Mouse (Mus musculus): Measurements from ENCODE around the gene Gm13279. TPM values are rescaled to one million over a fixed set of nuclear protein-coding genes. Genes with fewer than 3 reads are reported as not detected.
"Not testable (repeated sequence)": the region's sequence is repeated elsewhere in the genome, so short reads cannot be mapped to it uniquely, and the experiment has no call there.

Gm13279 gene
- polyA plus RNA-seq, 1 experiment from 2014 or later, result not detected

- Histone ChIP-seq H3K27ac (ENCODE audit: low read length) (no peak overlapping the region), H3K9me3 (replicated peaks; ENCODE audit: control insufficient read depth, low read length) (no peaks in the 10 kb centered on the region), H3K9ac (ENCODE audit: low read length) (no peak overlapping the region), H3K27me3 (ENCODE audit: control insufficient read depth, insufficient read depth, low read length) (no peaks in the 10 kb centered on the region), H3K36me3 (ENCODE audit: control insufficient read depth, insufficient read depth, low read length) (no peaks in the 10 kb centered on the region), H3K4me2 (ENCODE audit: low read depth, low read length) (no peak overlapping the region), H3K4me3 (replicated peaks; ENCODE audit: low read length) (no peak overlapping the region), H3K4me1 (ENCODE audit: control insufficient read depth, insufficient read depth, low read length) (no peaks in the 10 kb centered on the region)
- 20% methylated on average over 4 of the region's 4 CpGs for WGBS
- no peak for ATAC-seq (ENCODE audit: insufficient read depth, low FRiP score)
Observed at GRCm38 (mm10) chr4:88822995-88823394, 25.8 kb downstream of the Gm13279 start.

GRCm38 (mm10) chr4:88827116-88827515 lies 29.9 kb downstream of the Gm13279 start, which contains the start of gene Ifna6:
TSS of gene Ifna6 (plus strand) at chr4:88827416.
- H3K36me3 ChIP-seq (ENCODE audit: control insufficient read depth, insufficient read depth, low read length); ATAC-seq (ENCODE audit: insufficient read depth, low FRiP score); H3K9me3 ChIP-seq (replicated peaks; ENCODE audit: control insufficient read depth, low read length); H3K27ac ChIP-seq (ENCODE audit: low read length); H3K27me3 ChIP-seq (ENCODE audit: control insufficient read depth, insufficient read depth, low read length); H3K4me3 ChIP-seq (replicated peaks; ENCODE audit: low read length); H3K4me2 ChIP-seq (ENCODE audit: low read depth, low read length); H3K4me1 ChIP-seq (ENCODE audit: control insufficient read depth, insufficient read depth, low read length); H3K9ac ChIP-seq (ENCODE audit: low read length): not testable (repeated sequence)

DNA sequence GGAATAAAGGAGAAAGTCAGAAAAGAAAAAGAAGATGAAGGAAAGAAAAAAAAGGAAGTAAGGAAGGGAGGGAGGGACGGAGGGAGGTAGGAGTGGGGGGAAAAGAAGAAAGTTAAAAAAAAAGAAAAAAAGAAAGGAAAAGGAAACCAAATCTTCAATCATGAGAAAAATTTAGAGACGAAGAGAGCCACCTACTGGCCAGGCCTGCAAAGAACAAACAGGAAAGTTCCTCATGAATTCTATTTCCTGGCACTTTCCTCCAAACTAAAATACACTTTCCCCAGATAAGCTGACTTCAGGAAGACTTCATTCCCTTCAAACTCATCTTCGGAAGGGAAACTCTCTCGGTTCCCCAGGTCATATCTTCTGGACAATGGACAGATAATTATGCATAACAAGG lies 33.3 kb downstream of the Gm13279 start:
- H3K27ac ChIP-seq (ENCODE audit: low read length), result no peak overlapping the region
- H3K9ac ChIP-seq (ENCODE audit: low read length), result no peak overlapping the region
- H3K9me3 ChIP-seq (replicated peaks; ENCODE audit: control insufficient read depth, low read length), result no peaks in the 10 kb centered on the region
- 27% methylated on average over 4 of the region's 4 CpGs for WGBS
- no peak overlapping the region for H3K4me2 ChIP-seq (ENCODE audit: low read depth, low read length)
- no peak overlapping the region for H3K4me3 ChIP-seq (replicated peaks; ENCODE audit: low read length)
- ATAC-seq (ENCODE audit: insufficient read depth, low FRiP score), result no peak
- H3K27me3 ChIP-seq (ENCODE audit: control insufficient read depth, insufficient read depth, low read length), result no peaks in the 10 kb centered on the region
- no peaks in the 10 kb centered on the region for H3K4me1 ChIP-seq (ENCODE audit: control insufficient read depth, insufficient read depth, low read length)
- no peaks in the 10 kb centered on the region for H3K36me3 ChIP-seq (ENCODE audit: control insufficient read depth, insufficient read depth, low read length)

- WGBS, result 79% methylated on average over 1 of the region's 1 CpGs
- not testable (repeated sequence) for ATAC-seq (ENCODE audit: insufficient read depth, low FRiP score); H3K4me1 ChIP-seq (ENCODE audit: control insufficient read depth, insufficient read depth, low read length); H3K4me2 ChIP-seq (ENCODE audit: low read depth, low read length); H3K36me3 ChIP-seq (ENCODE audit: control insufficient read depth, insufficient read depth, low read length); H3K27ac ChIP-seq (ENCODE audit: low read length); H3K9ac ChIP-seq (ENCODE audit: low read length); H3K9me3 ChIP-seq (replicated peaks; ENCODE audit: control insufficient read depth, low read length); H3K4me3 ChIP-seq (replicated peaks; ENCODE audit: low read length); H3K27me3 ChIP-seq (ENCODE audit: control insufficient read depth, insufficient read depth, low read length)
Observed at GRCm38 (mm10) chr4:88835225-88835624, 38.0 kb downstream of the Gm13279 start, which contains the start of gene Ifna5. TSS of gene Ifna5 (plus strand) at chr4:88835525.

- whole genome bisulfite sequencing, result 36% methylated on average over 3 of the region's 3 CpGs
- Histone ChIP-seq H3K9me3 (replicated peaks; ENCODE audit: control insufficient read depth, low read length) (no peaks in the 10 kb centered on the region), H3K9ac (ENCODE audit: low read length) (no peak overlapping the region)
Observed at GRCm38 (mm10) chr4:88838828-88839227, 41.6 kb downstream of the Gm13279 start.

GRCm38 (mm10) chr4:88840058-88840457 lies 42.9 kb downstream of the Gm13279 start:
- no peaks in the 10 kb centered on the region for H3K4me1 ChIP-seq (ENCODE audit: control insufficient read depth, insufficient read depth, low read length)
- H3K4me2 ChIP-seq (ENCODE audit: low read depth, low read length), result no peak overlapping the region
- H3K27ac ChIP-seq (ENCODE audit: low read length), result no peak overlapping the region
- no peak for ATAC-seq (ENCODE audit: insufficient read depth, low FRiP score)
- no peak overlapping the region for H3K4me3 ChIP-seq (replicated peaks; ENCODE audit: low read length)
- 58% methylated on average over 3 of the region's 3 CpGs for WGBS
- H3K9ac ChIP-seq (ENCODE audit: low read length), result no peak overlapping the region
- H3K9me3 ChIP-seq (replicated peaks; ENCODE audit: control insufficient read depth, low read length), result no peaks in the 10 kb centered on the region
- H3K27me3 ChIP-seq (ENCODE audit: control insufficient read depth, insufficient read depth, low read length), result no peaks in the 10 kb centered on the region
- H3K36me3 ChIP-seq (ENCODE audit: control insufficient read depth, insufficient read depth, low read length), result no peaks in the 10 kb centered on the region

More at GRCm38 (mm10) chr4:88838828-88839227, 41.6 kb downstream of the Gm13279 start:
- no peaks in the 10 kb centered on the region for H3K27me3 ChIP-seq (ENCODE audit: control insufficient read depth, insufficient read depth, low read length)
- H3K36me3 ChIP-seq (ENCODE audit: control insufficient read depth, insufficient read depth, low read length), result no peaks in the 10 kb centered on the region
- no peak overlapping the region for H3K27ac ChIP-seq (ENCODE audit: low read length)
- H3K4me2 ChIP-seq (ENCODE audit: low read depth, low read length), result no peak overlapping the region
- no peaks in the 10 kb centered on the region for H3K4me1 ChIP-seq (ENCODE audit: control insufficient read depth, insufficient read depth, low read length)
- ATAC-seq (ENCODE audit: insufficient read depth, low FRiP score), result no peak
- H3K4me3 ChIP-seq (replicated peaks; ENCODE audit: low read length), result no peak overlapping the region

DNA sequence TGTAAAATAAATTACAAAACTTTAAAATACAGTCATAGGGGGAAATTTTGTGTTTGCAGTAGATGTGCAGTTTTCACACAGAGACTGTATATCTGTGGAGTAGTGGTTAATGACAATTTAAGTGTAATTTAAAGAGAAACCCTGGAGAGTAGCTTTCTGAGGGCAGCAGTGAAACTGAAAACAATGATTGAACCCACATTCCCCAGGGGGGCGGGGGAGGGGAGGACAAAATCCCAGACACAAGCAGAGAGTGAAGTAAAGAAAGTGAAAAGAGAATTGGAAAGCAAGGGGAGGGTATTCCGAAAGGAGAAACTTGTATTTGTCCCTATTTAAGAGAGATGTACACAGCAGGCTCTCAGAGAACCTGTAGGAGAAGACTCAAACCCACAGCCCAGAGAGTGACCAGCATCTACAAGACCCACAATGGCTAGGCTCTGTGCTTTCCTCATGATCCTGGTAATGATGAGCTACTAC lies 44.3 kb downstream of the Gm13279 start, which contains the start of gene Ifna4:
TSS of gene Ifna4 (plus strand) at position 424 of the 474 bp plus-strand sequence.
- Histone ChIP-seq H3K27ac (ENCODE audit: low read length) (no peak within 1 kb of the TSS), H3K4me3 (replicated peaks; ENCODE audit: low read length) (no peak within 1 kb of the TSS), H3K9ac (ENCODE audit: low read length) (no peak within 1 kb of the TSS), H3K27me3 (ENCODE audit: control insufficient read depth, insufficient read depth, low read length) (no peaks in the 10 kb centered on the region), H3K36me3 (ENCODE audit: control insufficient read depth, insufficient read depth, low read length) (no peaks in the 10 kb centered on the region), H3K4me2 (ENCODE audit: low read depth, low read length) (no peak within 1 kb of the TSS), H3K9me3 (replicated peaks; ENCODE audit: control insufficient read depth, low read length) (no peaks in the 10 kb centered on the region), H3K4me1 (ENCODE audit: control insufficient read depth, insufficient read depth, low read length) (no peaks in the 10 kb centered on the region)
- ATAC-seq (ENCODE audit: insufficient read depth, low FRiP score), result no peak
- 51% methylated on average over 2 of the region's 2 CpGs for WGBS

DNA sequence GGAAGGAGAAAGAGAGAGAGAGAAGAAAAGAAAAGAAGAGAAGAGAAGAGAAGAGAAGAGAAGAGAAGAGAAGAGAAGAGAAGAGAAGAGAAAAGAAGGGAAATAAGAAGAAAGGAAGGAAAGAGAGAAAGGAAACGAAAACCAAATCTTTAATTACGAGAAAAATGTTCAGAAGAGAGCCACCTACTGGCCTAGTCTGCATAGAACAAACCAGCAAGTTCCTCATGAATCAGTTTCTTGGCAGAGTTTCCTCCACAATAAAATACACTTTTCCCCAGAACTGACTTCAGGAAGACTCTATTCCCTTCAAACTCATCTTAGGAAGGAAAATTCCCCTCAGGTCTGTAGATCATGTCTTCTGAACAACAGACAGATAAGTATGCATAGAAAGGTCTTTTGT lies 48.1 kb downstream of the Gm13279 start:
- H3K9me3 ChIP-seq (replicated peaks; ENCODE audit: control insufficient read depth, low read length), result no peaks in the 10 kb centered on the region
- 31% methylated on average over 2 of the region's 2 CpGs for WGBS
- no peaks in the 10 kb centered on the region for H3K27me3 ChIP-seq (ENCODE audit: control insufficient read depth, insufficient read depth, low read length)
- no peaks in the 10 kb centered on the region for H3K4me1 ChIP-seq (ENCODE audit: control insufficient read depth, insufficient read depth, low read length)
- H3K27ac ChIP-seq (ENCODE audit: low read length), result no peak overlapping the region
- no peak overlapping the region for H3K9ac ChIP-seq (ENCODE audit: low read length)
- no peak overlapping the region for H3K4me2 ChIP-seq (ENCODE audit: low read depth, low read length)
- ATAC-seq (ENCODE audit: insufficient read depth, low FRiP score), result no peak
- H3K36me3 ChIP-seq (ENCODE audit: control insufficient read depth, insufficient read depth, low read length), result no peaks in the 10 kb centered on the region
- H3K4me3 ChIP-seq (replicated peaks; ENCODE audit: low read length), result no peak overlapping the region

Measured in stomach, embryonic 16.5 days (tissue).